In the genomic region with DNA sequence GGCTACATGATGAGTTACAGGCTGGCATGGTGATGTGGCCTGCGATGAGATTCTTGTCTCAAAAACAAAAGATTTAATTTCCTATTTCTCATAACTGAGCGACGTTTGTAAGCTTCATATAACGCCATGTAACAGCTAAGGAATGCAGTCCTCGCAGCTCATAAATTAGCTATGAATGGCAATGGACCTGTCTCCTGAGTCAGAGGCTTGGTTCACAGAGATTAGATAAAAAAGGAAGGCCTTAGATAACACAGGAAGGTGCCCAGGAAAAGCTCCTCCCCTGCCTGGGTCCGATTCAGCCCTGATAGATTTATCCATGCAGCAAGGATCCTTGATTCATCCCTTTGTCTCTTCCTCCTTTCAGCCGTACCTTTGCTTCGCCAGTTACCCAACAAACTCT, we compare ENCODE assay signal across 21 mouse cellular contexts. TPM values are rescaled to one million over a fixed set of nuclear protein-coding genes. Genes with fewer than 3 reads are reported as not detected.
DNase-seq lines count a peak whose midpoint lies in the region; ATAC-seq and TF ChIP-seq lines count a peak whose summit lies in the region.
"Had no signal": no experiment of that assay in that cellular context is flagged by ENCODE, and none has a peak within 500 bp of the region (broad histone marks: within the 10 kb centered on the region; RNA-seq: fewer than 3 reads in every experiment).

No protein-coding gene starts in this region.

- DNase-seq in adrenal gland, adult (ENCODE audit: inconsistent age in 2 of 2, low spot score in 1 of 2) = peak; percentile 21 to 79
- no peak for DNase-seq in adrenal gland, postnatal 25 days
- DNase-seq in lung, embryonic 14.5 days = peak; percentile 22
- no peak for DNase-seq in lung, postnatal 0 days (ENCODE audit: low spot score)
- peak; percentile 50 for DNase-seq in adrenal gland, postnatal 14 days
- DNase-seq in thymus, postnatal 14 days = no peak
- no peak for DNase-seq in hindbrain, embryonic 11.5 days (ENCODE audit: low spot score)
- DNase-seq in embryo, embryonic 11 days = no peak
- DNase-seq: cerebellum, adult 11 months; cerebellum, adult 9-10 months; cerebellum, postnatal 25 days; gastrocnemius, postnatal 25 days; heart, postnatal 10 days; heart, postnatal 4 days; kidney, adult 8-10 months had no signal

- ATAC-seq in lung, embryonic 14.5 days (ENCODE audit: insufficient read depth) = no peak
- ATAC-seq in lung, postnatal 0 days = no peak
- no peak for ATAC-seq in hindbrain, embryonic 11.5 days (ENCODE audit: low FRiP score)
- ATAC-seq: forebrain, embryonic 16.5 days; hindbrain, postnatal 0 days had no signal

- no peak overlapping the region for H3K4me2 ChIP-seq in lung, embryonic 14.5 days
- no peak overlapping the region for H3K4me2 ChIP-seq in lung, postnatal 0 days (replicated peaks; ENCODE audit: low read depth, low read length)
- H3K4me2 ChIP-seq in hindbrain, embryonic 11.5 days (replicated peaks; ENCODE audit: low read depth, low read length) = no peak overlapping the region
- H3K4me2 ChIP-seq: embryonic facial prominence, embryonic 13.5 days; forebrain, embryonic 12.5 days; hindbrain, embryonic 13.5 days had no signal

- no peak for TF ChIP-seq EP300 in lung, postnatal 0 days (IDR thresholded peaks at IDR 0.05)

- H3K9ac ChIP-seq in lung, embryonic 14.5 days = no peak overlapping the region
- no peak overlapping the region for H3K9ac ChIP-seq in lung, postnatal 0 days (replicated peaks; ENCODE audit: low read depth)
- no peak overlapping the region for H3K9ac ChIP-seq in hindbrain, embryonic 11.5 days (ENCODE audit: low read depth, low read length)
- H3K9ac ChIP-seq: embryonic facial prominence, embryonic 13.5 days; forebrain, embryonic 12.5 days; hindbrain, embryonic 13.5 days had no signal

- no peaks in the 10 kb centered on the region for H3K4me1 ChIP-seq in lung, embryonic 14.5 days (ENCODE audit: insufficient read depth)
- H3K4me1 ChIP-seq in lung, postnatal 0 days (ENCODE audit: insufficient read depth, low read depth, low read length) = no peaks in the 10 kb centered on the region
- H3K4me1 ChIP-seq in hindbrain, embryonic 11.5 days (replicated peaks; ENCODE audit: control insufficient read depth, insufficient read depth, low read length) = no peaks in the 10 kb centered on the region
- H3K4me1 ChIP-seq: forebrain, embryonic 12.5 days had no signal

- H3K36me3 ChIP-seq in lung, embryonic 14.5 days (ENCODE audit: insufficient read depth) = no peaks in the 10 kb centered on the region
- no peaks in the 10 kb centered on the region for H3K36me3 ChIP-seq in lung, postnatal 0 days (ENCODE audit: insufficient read depth, low read length)
- no peaks in the 10 kb centered on the region for H3K36me3 ChIP-seq in hindbrain, embryonic 11.5 days (ENCODE audit: control insufficient read depth, insufficient read depth, low read length)
- H3K36me3 ChIP-seq: embryonic facial prominence, embryonic 13.5 days; forebrain, embryonic 12.5 days; heart, embryonic 10.5 days; hindbrain, embryonic 13.5 days had no signal

- 42% methylated on average over 8 of the region's 8 CpGs for WGBS in lung, embryonic 14.5 days
- WGBS in lung, postnatal 0 days = 50% methylated on average over 8 of the region's 8 CpGs
- 92% methylated on average over 8 of the region's 8 CpGs for WGBS in hindbrain, embryonic 11.5 days

- H3K4me3 ChIP-seq in lung, embryonic 14.5 days (ENCODE audit: low read depth, low read length) = no peak overlapping the region
- H3K4me3 ChIP-seq in lung, postnatal 0 days (ENCODE audit: low read depth, low read length) = no peak overlapping the region
- H3K4me3 ChIP-seq in hindbrain, embryonic 11.5 days (ENCODE audit: low read depth, low read length) = no peak overlapping the region
- H3K4me3 ChIP-seq: embryonic facial prominence, embryonic 13.5 days; forebrain, embryonic 12.5 days; heart, embryonic 10.5 days; hindbrain, embryonic 13.5 days had no signal

- no peak overlapping the region for H3K27ac ChIP-seq in lung, embryonic 14.5 days (ENCODE audit: low read depth)
- no peak overlapping the region for H3K27ac ChIP-seq in lung, postnatal 0 days (ENCODE audit: low read length)
- H3K27ac ChIP-seq in hindbrain, embryonic 11.5 days (ENCODE audit: low read depth, low read length) = no peak overlapping the region
- H3K27ac ChIP-seq: embryonic facial prominence, embryonic 13.5 days; forebrain, embryonic 12.5 days; heart, embryonic 10.5 days; hindbrain, embryonic 13.5 days; hindbrain, postnatal 0 days had no signal

- no peak for TF ChIP-seq CTCF in lung, embryonic 14.5 days (IDR thresholded peaks at IDR 0.05; ENCODE audit: low read depth)
- TF ChIP-seq CTCF in lung, postnatal 0 days (IDR thresholded peaks at IDR 0.05) = no peak

- H3K27me3 ChIP-seq in lung, embryonic 14.5 days (ENCODE audit: insufficient read depth, low read length) = no peaks in the 10 kb centered on the region
- no peaks in the 10 kb centered on the region for H3K27me3 ChIP-seq in lung, postnatal 0 days (replicated peaks; ENCODE audit: insufficient read depth, low read length)
- no peaks in the 10 kb centered on the region for H3K27me3 ChIP-seq in hindbrain, embryonic 11.5 days (ENCODE audit: control insufficient read depth, insufficient read depth, low read length)
- H3K27me3 ChIP-seq: embryonic facial prominence, embryonic 13.5 days; forebrain, embryonic 12.5 days; hindbrain, embryonic 13.5 days had no signal

- H3K9me3 ChIP-seq in lung, embryonic 14.5 days (ENCODE audit: low read depth, low read length) = no peaks in the 10 kb centered on the region
- H3K9me3 ChIP-seq in lung, postnatal 0 days (ENCODE audit: low read length) = no peaks in the 10 kb centered on the region
- no peaks in the 10 kb centered on the region for H3K9me3 ChIP-seq in hindbrain, embryonic 11.5 days (ENCODE audit: control insufficient read depth, low read length)
- H3K9me3 ChIP-seq: embryonic facial prominence, embryonic 13.5 days; forebrain, embryonic 12.5 days; heart, embryonic 10.5 days; hindbrain, embryonic 13.5 days had no signal

RNA-seq across cellular contexts. Expression of gene Fbxo28, which starts 30.5 kb away (rescaled TPM):
- 34.1 and 45.9 TPM in 2 replicates for total RNA-seq in adrenal gland, postnatal 25 days (2021)
- polyA plus RNA-seq in lung, embryonic 14.5 days (2014; fragmentation: Nextera tagmentation; extraction: Ambion mirVana) = 23.1 and 27.2 TPM in 2 replicates
- polyA plus RNA-seq in lung, postnatal 0 days (2015; fragmentation: Nextera tagmentation; extraction: Ambion mirVana) = 9.8 and 12.5 TPM in 2 replicates
- 33.2 and 35.1 TPM in 2 replicates for total RNA-seq in adrenal gland, postnatal 14 days (2021)
- polyA plus RNA-seq in hindbrain, embryonic 11.5 days (2014; fragmentation: Nextera tagmentation; extraction: Ambion mirVana) = 31.3 and 35.7 TPM in 2 replicates

RNA-seq across cellular contexts. Expression of gene Trp53bp2, which starts 37.1 kb away (rescaled TPM):
- 21.7 and 25.2 TPM in 2 replicates for total RNA-seq in adrenal gland, postnatal 25 days (2021)
- polyA plus RNA-seq in lung, embryonic 14.5 days (2014; fragmentation: Nextera tagmentation; extraction: Ambion mirVana) = 29.0 and 29.1 TPM in 2 replicates
- polyA plus RNA-seq in lung, postnatal 0 days (2015; fragmentation: Nextera tagmentation; extraction: Ambion mirVana) = 27.0 and 30.1 TPM in 2 replicates
- total RNA-seq in adrenal gland, postnatal 14 days (2021) = 23.0 and 23.6 TPM in 2 replicates
- 28.0 and 30.3 TPM in 2 replicates for polyA plus RNA-seq in hindbrain, embryonic 11.5 days (2014; fragmentation: Nextera tagmentation; extraction: Ambion mirVana)

Comparison
In these comparisons a context has a peak if more than half of its experiments do, and no peak if none do; other contexts are left out.
1. DNase-seq: peak in adrenal gland, adult (2 of 2), lung, embryonic 14.5 days (single experiment) and adrenal gland, postnatal 14 days (single experiment); none in adrenal gland, postnatal 25 days (single experiment), lung, postnatal 0 days (single experiment), thymus, postnatal 14 days (single experiment), hindbrain, embryonic 11.5 days (single experiment) and embryo, embryonic 11 days (single experiment).